ENCODE assay signal across 8 mouse cellular contexts in the genomic region with DNA sequence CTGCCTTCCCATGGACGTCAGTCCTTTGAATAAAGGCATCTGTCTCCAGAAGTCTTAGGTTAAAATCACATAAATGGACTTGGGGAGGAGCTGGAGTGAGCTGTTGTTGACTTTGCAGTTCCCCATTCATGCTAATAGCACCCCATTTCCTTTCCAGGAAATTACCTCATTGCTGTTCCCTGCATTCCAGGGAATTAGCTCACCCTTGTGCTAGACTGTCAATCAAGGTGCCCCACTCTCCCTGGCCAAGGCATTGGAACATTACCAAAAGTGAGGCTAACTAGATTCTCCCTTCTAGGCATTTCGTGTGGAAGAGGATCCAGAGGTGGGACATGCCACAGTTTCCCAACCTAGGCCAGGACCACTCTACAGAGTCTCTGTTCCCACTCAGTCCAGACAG.
DNase-seq lines count a peak whose midpoint lies in the region; ATAC-seq and TF ChIP-seq lines count a peak whose summit lies in the region.
"Had no signal": no experiment of that assay in that cellular context is flagged by ENCODE, and none has a peak within 500 bp of the region (broad histone marks: within the 10 kb centered on the region; RNA-seq: fewer than 3 reads in every experiment).

No protein-coding gene starts in this region.

- no peaks in the 10 kb centered on the region for H3K36me3 ChIP-seq in liver, postnatal 0 days (replicated peaks; ENCODE audit: insufficient read depth, low read length)

- no peak overlapping the region for H3K4me3 ChIP-seq in liver, postnatal 0 days (ENCODE audit: low read depth, low read length)

- 40% methylated on average over 2 of the region's 2 CpGs for WGBS in liver, postnatal 0 days (ENCODE audit: insufficient replicate concordance)

- no peak overlapping the region for H3K9ac ChIP-seq in liver, postnatal 0 days (replicated peaks)
- H3K9ac ChIP-seq: liver, embryonic 14.5 days had no signal

- H3K27ac ChIP-seq in liver, postnatal 0 days (ENCODE audit: low read depth): no peak overlapping the region
- H3K27ac ChIP-seq: liver, embryonic 14.5 days had no signal

- no peak for TF ChIP-seq CTCF in brain, embryonic 14.5 days (IDR thresholded peaks at IDR 0.05; ENCODE audit: borderline replicate concordance, extremely low read depth, insufficient read depth, insufficient read length)
- no peak for TF ChIP-seq CTCF in liver, postnatal 0 days (IDR thresholded peaks at IDR 0.05; ENCODE audit: low read depth)

- no peak overlapping the region for H3K4me2 ChIP-seq in liver, postnatal 0 days (ENCODE audit: low read depth, low read length)

- no peaks in the 10 kb centered on the region for H3K27me3 ChIP-seq in liver, postnatal 0 days (ENCODE audit: insufficient read depth, low read length)

- no peaks in the 10 kb centered on the region for H3K4me1 ChIP-seq in liver, postnatal 0 days (ENCODE audit: insufficient read depth)

- intact Hi-C loops in heart, postnatal 25 days (cut with DNase I): loop anchor here (2.0 to 5.0 kb wide), 2 partner anchors 75 to 174 kb away; a partner anchor contains a TSS

- no peak for TF ChIP-seq EP300 in liver, postnatal 0 days (IDR thresholded peaks at IDR 0.05; ENCODE audit: low read depth)

- no peaks in the 10 kb centered on the region for H3K9me3 ChIP-seq in liver, postnatal 0 days (ENCODE audit: low read length)

- peak; percentile 52 for DNase-seq in 3T3-L1 (ENCODE audit: low read depth, low spot score)
- DNase-seq in brain, embryonic 14.5 days (ENCODE audit: low read depth): peak; percentile 74
- peak; percentile 27 for DNase-seq in heart, postnatal 25 days (ENCODE audit: low spot score)
- DNase-seq in liver, postnatal 0 days: no peak
- no peak for DNase-seq in thymus, postnatal 14 days
- no peak for DNase-seq in urinary bladder, postnatal 4 days (ENCODE audit: low spot score in 2 of 2)

- no peak for TF ChIP-seq POLR2A in brain, embryonic 14.5 days (IDR thresholded peaks at IDR 0.05; ENCODE audit: borderline replicate concordance, extremely low read depth, insufficient read depth, insufficient read length, poor library complexity, severe bottlenecking)

- 0 out of 2 replicates have a peak, but pooled peaks have one; percentile 35 for ATAC-seq in liver, postnatal 0 days
- ATAC-seq in monocyte, adult 5-6 weeks (replicated peaks; ENCODE audit: insufficient number of reproducible peaks, low FRiP score, low TSS enrichment, poor library complexity, severe bottlenecking): no peak

Comparison
In these comparisons a context has a peak if more than half of its experiments do, and no peak if none do; other contexts are left out.
1. DNase-seq: peak in 3T3-L1 (single experiment), brain, embryonic 14.5 days (single experiment) and heart, postnatal 25 days (single experiment); none in liver, postnatal 0 days (single experiment), thymus, postnatal 14 days (single experiment) and urinary bladder, postnatal 4 days (0 of 2).